Mouse (Mus musculus): Measurements from ENCODE around the gene Ntn1. TPM values are rescaled to one million over a fixed set of nuclear protein-coding genes. Genes with fewer than 3 reads are reported as not detected.

Ntn1 gene
- under 1 TPM; 0.26 to 0.47 TPM for polyA plus RNA-seq (2017; shearing (Covaris generic))

GRCm38 (mm10) chr11:68400727-68401219 lies at the start of gene Ntn1:
Ntn1 (minus strand) TSS chr11:68400823.

DNA sequence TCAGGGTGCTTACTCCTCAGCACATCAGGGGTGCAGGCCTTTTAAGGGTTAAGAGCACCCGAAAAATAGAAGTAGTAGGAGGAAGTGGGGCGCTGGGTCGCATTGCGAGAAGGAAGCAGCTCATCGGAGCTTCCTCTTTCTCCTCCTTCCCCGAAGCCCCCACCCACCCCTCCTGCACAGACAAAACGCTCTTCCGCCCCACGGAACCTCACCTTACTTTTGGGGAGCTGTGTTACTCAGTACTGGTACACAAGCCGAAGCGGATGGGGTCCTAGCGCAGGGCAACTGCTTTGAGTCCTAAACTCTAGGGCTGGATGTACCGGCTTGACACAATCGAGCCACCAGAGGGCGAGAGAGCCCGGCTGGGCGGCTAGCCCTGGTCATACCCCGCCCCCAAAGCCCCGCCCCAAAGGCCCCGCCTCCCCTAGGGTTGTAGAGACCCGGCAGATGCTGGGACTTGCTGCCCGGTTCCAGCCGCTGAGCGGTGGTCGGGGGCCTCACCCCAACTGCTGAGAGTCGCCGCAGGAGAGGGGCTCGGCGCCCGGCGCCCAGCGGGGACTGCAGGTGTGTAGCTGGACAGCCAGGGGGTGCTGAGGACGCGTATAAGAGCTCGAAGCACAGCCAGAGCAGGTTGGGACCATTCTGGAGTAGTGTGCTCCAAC lies 31.2 kb upstream of the Ntn1 start, which contains the start of gene Pik3r5:
Pik3r5 (plus strand) TSS at position 423 of the 662 bp plus-strand sequence.

Other genes starting within 250 kb of the Ntn1 start
- 10 to 100 TPM; 34.3 to 45.8 TPM for gene Pik3r5, start 31.3 kb upstream of the Ntn1 start, polyA plus RNA-seq (2017; shearing (Covaris generic))
- 1 to 10 TPM in 1 of 2 experiments, not detected in 1; 1.1 TPM for gene Pik3r6, start 102.2 kb upstream of the Ntn1 start, polyA plus RNA-seq (2017; shearing (Covaris generic))
- gene Mfsd6l, start 155.4 kb upstream of the Ntn1 start, polyA plus RNA-seq (2017; shearing (Covaris generic)): not detected
- gene Ccdc42, start 186.2 kb upstream of the Ntn1 start, polyA plus RNA-seq (2017; shearing (Covaris generic)): not detected